Mouse (Mus musculus) hindbrain, postnatal 0 days (tissue): ENCODE measurements at regions not wholly inside any gene's neighbourhood (a gene's known extent, or its start where the extent isn't known, plus 50 kb on each side); places are given as distances from the start of the nearest gene placed in this dataset.

Experiments used
- ATAC-seq: fragments of 200-750 bp; cut with Nextera tagmentation; 2 replicates; pipeline ENCODE4 v1.8.0; 2017; ENCODE audit warnings: mild to moderate bottlenecking, moderate TSS enrichment, moderate library complexity
- DNase-seq: peaks from one replicate; pipeline ENCODE4 v3.0.0-alpha.2; 2015; ENCODE audit warnings: low spot score
- H3K27ac ChIP-seq: fragments of 300-500 bp; sonication (generic); 2 replicates; pipeline ENCODE4 v1.5.1; 2014; ENCODE audit warnings: mild to moderate bottlenecking
- H3K27me3 ChIP-seq: fragments of 300-500 bp; sonication (generic); 2 replicates; pipeline ENCODE4 v1.6.1; 2014; ENCODE audit warnings: low read length, mixed read lengths; ENCODE audit not compliant: insufficient read depth
- H3K36me3 ChIP-seq: fragments of 300-500 bp; sonication (generic); 2 replicates; pipeline ENCODE4 v1.6.1; 2014; ENCODE audit warnings: low read length, mixed read lengths; ENCODE audit not compliant: insufficient read depth
- H3K4me1 ChIP-seq: fragments of 300-500 bp; sonication (generic); 2 replicates; pipeline ENCODE4 v1.6.1; 2014; ENCODE audit warnings: antibody characterized with exemption, low read length, mixed read lengths; ENCODE audit not compliant: insufficient read depth
- H3K4me2 ChIP-seq: fragments of 300-500 bp; sonication (generic); 2 replicates; pipeline ENCODE4 v1.6.1; 2014; ENCODE audit warnings: low read depth, mild to moderate bottlenecking, low read length, moderate library complexity, mixed read lengths
- H3K4me3 ChIP-seq: fragments of 300-500 bp; sonication (generic); 2 replicates; pipeline ENCODE4 v1.5.1; 2014; ENCODE audit warnings: low read length
- H3K9ac ChIP-seq: fragments of 300-500 bp; sonication (generic); replicated peaks from 2 replicates; pipeline ENCODE4 v1.6.1; 2014; ENCODE audit warnings: mild to moderate bottlenecking, low read length, moderate library complexity, mixed read lengths
- H3K9me3 ChIP-seq: fragments of 300-500 bp; sonication (generic); 2 replicates; pipeline ENCODE4 v1.6.1; 2016; ENCODE audit warnings: low read length, mixed read lengths
- CTCF ChIP-seq: IDR thresholded peaks from 2 replicates; pipeline ENCODE4 v1.5.1; 2016; ENCODE audit warnings: antibody characterized with exemption, control low read depth, low read depth
- WGBS: fragments of 180-500 bp; shearing (Covaris S2); extraction: QIAGEN DNeasy Blood & Tissue Kit; methylation state at CpG from one replicate; pipeline ENCODE4 v1.1.7; 2014; 5-methylcytosine and 5-hydroxymethylcytosine counted together

DNA sequence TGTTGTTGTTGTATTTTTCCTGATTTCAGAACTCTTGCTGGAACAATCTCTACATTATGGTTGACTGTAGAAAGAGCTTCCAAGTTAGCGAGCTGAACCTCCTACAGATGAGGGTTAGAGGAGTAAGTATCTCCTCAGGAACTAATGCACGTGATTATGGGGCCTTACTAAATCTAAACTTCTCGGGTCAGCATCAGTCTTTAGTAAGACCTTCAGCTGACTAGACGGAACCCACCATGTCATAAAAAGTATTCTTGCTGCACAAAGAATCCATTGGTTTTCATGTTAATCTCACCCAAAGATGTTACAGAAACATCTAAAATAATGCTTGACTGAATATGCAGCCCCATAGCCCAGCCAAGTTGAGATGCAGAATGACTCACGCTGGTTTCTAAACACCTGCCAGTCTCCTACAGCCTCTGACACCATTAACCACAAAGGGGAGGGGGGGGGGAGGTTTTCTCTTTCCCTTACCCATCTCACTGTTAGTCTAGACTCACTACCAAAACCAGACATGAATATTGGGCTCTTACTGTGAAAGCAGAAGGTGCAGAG, 88.9 kb upstream of the Tbl1xr1 start:
- ATAC-seq: no peak
- H3K27ac ChIP-seq: no peak overlapping the region
- no peak overlapping the region for H3K9ac ChIP-seq
- no peaks in the 10 kb centered on the region for H3K4me1 ChIP-seq
- no peaks in the 10 kb centered on the region for H3K36me3 ChIP-seq
- no peak overlapping the region for H3K4me3 ChIP-seq
- no peak overlapping the region for H3K4me2 ChIP-seq
- no peaks in the 10 kb centered on the region for H3K27me3 ChIP-seq
- WGBS: 87% methylated on average over 5 of the region's 5 CpGs
- DNase-seq: no peak
- TF ChIP-seq CTCF: no peak
- H3K9me3 ChIP-seq: no peaks in the 10 kb centered on the region

DNA sequence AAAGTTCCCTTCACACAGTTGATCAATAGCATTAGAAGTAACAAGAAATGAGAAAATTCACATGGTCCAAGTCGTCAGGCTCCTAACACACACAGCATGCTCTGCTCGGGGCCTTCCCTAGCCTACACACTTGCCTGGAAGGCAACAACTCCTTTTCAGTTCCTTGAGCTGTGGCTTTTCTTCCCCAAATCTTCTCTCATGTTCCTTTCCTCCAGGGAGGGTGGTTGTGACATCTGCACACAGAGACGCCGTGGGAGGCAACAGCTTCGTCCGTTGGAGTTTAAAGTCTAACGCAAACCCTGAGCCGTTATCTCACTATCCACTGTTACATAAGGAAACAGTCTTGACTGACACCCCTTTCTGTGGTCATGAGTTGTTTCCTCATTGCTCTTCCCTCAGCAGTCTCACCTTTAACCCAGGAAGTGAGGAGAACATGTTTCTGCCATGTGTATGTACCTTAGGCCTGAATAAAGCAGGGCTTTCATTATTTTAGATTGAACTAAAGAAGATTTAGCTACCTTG, 88.4 kb upstream of the Tbl1xr1 start:
- H3K4me2 ChIP-seq: no peak overlapping the region
- DNase-seq (no peak), ATAC-seq (no peak)
- H3K9me3 ChIP-seq: no peaks in the 10 kb centered on the region
- H3K4me1 ChIP-seq: no peaks in the 10 kb centered on the region
- 89% methylated on average over 8 of the region's 8 CpGs for WGBS
- no peaks in the 10 kb centered on the region for H3K27me3 ChIP-seq
- H3K9ac ChIP-seq: no peak overlapping the region
- TF ChIP-seq CTCF: no peak
- no peak overlapping the region for H3K27ac ChIP-seq
- H3K36me3 ChIP-seq: no peaks in the 10 kb centered on the region
- no peak overlapping the region for H3K4me3 ChIP-seq

GRCm38 (mm10) chr3:21990526-21990925, 85.9 kb upstream of the Tbl1xr1 start:
- H3K36me3 ChIP-seq: no peaks in the 10 kb centered on the region
- no peak overlapping the region for H3K4me3 ChIP-seq
- no peak overlapping the region for H3K4me2 ChIP-seq
- no peak for ATAC-seq
- H3K27ac ChIP-seq: no peak overlapping the region
- no peak for DNase-seq
- H3K4me1 ChIP-seq: no peaks in the 10 kb centered on the region
- no peaks in the 10 kb centered on the region for H3K9me3 ChIP-seq
- no peak overlapping the region for H3K9ac ChIP-seq
- TF ChIP-seq CTCF: no peak
- 90% methylated on average over 4 of the region's 4 CpGs for WGBS
- no peaks in the 10 kb centered on the region for H3K27me3 ChIP-seq

DNA sequence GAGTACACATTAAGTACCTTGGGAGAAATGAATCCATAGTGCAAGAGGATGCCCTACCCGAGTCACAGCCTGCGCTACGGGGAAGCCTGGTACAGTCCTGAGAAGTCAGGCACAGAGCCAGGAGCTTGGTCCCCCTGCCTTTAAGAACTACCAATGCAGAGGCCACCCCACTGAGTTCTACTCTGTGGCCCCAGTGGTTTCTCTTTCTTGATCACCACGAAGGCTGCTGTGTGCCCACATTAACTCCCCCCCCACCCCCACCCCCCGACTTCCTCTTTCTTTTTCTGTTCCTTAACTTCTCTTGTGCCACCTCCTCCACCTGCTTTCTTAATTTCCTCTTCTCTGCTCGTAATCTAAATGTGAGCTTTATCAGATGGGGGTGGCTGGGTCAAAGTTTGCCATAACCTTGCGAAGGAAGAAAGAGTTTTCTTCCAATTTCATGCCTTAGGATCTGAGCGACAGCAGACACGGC, 84.7 kb upstream of the Tbl1xr1 start:
- Histone ChIP-seq H3K36me3 (no peaks in the 10 kb centered on the region), H3K4me1 (no peaks in the 10 kb centered on the region), H3K4me3 (no peak overlapping the region), H3K9me3 (no peaks in the 10 kb centered on the region), H3K27me3 (no peaks in the 10 kb centered on the region), H3K27ac (no peak overlapping the region), H3K4me2 (no peak overlapping the region), H3K9ac (no peak overlapping the region)
- no peak for DNase-seq
- no peak for ATAC-seq
- no peak for TF ChIP-seq CTCF
- WGBS: 66% methylated on average over 9 of the region's 9 CpGs

- no peak overlapping the region for H3K4me2 ChIP-seq
- WGBS: 91% methylated on average over 5 of the region's 5 CpGs
- no peak for TF ChIP-seq CTCF
Measured at GRCm38 (mm10) chr3:21992203-21992602, 84.2 kb upstream of the Tbl1xr1 start.

GRCm38 (mm10) chr3:21993961-21994360, 82.5 kb upstream of the Tbl1xr1 start:
- WGBS: 92% methylated on average over 2 of the region's 2 CpGs
- H3K9me3 ChIP-seq: no peaks in the 10 kb centered on the region
- no peak overlapping the region for H3K4me3 ChIP-seq
- H3K9ac ChIP-seq: no peak overlapping the region
- H3K4me1 ChIP-seq: no peaks in the 10 kb centered on the region
- no peaks in the 10 kb centered on the region for H3K36me3 ChIP-seq
- H3K4me2 ChIP-seq: no peak overlapping the region
- DNase-seq (no peak), ATAC-seq (no peak)
- H3K27ac ChIP-seq: no peak overlapping the region
- no peaks in the 10 kb centered on the region for H3K27me3 ChIP-seq
- TF ChIP-seq CTCF: no peak

More at GRCm38 (mm10) chr3:21992203-21992602, 84.2 kb upstream of the Tbl1xr1 start:
- no peak overlapping the region for H3K4me3 ChIP-seq
- no peaks in the 10 kb centered on the region for H3K27me3 ChIP-seq
- no peak for DNase-seq
- H3K36me3 ChIP-seq: no peaks in the 10 kb centered on the region
- no peak for ATAC-seq
- H3K9ac ChIP-seq: no peak overlapping the region
- no peaks in the 10 kb centered on the region for H3K9me3 ChIP-seq
- no peaks in the 10 kb centered on the region for H3K4me1 ChIP-seq
- H3K27ac ChIP-seq: no peak overlapping the region

GRCm38 (mm10) chr3:21995566-21996391, 80.7 kb upstream of the Tbl1xr1 start:
- no peak for DNase-seq
- WGBS: 72% methylated on average over 8 of the region's 8 CpGs

More at GRCm38 (mm10) chr3:21995566-21996391, 80.7 kb upstream of the Tbl1xr1 start:
- Histone ChIP-seq H3K27ac (no peak overlapping the region), H3K27me3 (no peaks in the 10 kb centered on the region), H3K9me3 (no peaks in the 10 kb centered on the region), H3K9ac (no peak overlapping the region), H3K4me2 (no peak overlapping the region), H3K4me3 (no peak overlapping the region), H3K4me1 (no peaks in the 10 kb centered on the region), H3K36me3 (no peaks in the 10 kb centered on the region)
- TF ChIP-seq CTCF: no peak
- no peak for ATAC-seq
